Mouse (Mus musculus): ENCODE measurements around the gene Aldoc. TPM values are rescaled to one million over a fixed set of nuclear protein-coding genes. Genes with fewer than 3 reads are reported as not detected.
A peak's percentile ranks its signal among the peaks of the same experiment; 100 is the strongest.

Aldoc gene
- total and polyA plus RNA-seq, 2 experiments from 2014 or later = 187 to 219 TPM

GRCm38 (mm10) chr11:78294585-78294984, 28.2 kb upstream of the Aldoc start:
- TF ChIP-seq CTCF (IDR thresholded peaks at IDR 0.05; ENCODE audit: low read depth) = no peak
- WGBS = 92% methylated on average over 6 of the region's 6 CpGs
- H3K9me3 ChIP-seq (ENCODE audit: low read length) = no peaks in the 10 kb centered on the region
- H3K9ac ChIP-seq = no peak overlapping the region
- H3K36me3 ChIP-seq (ENCODE audit: insufficient read depth) = peaks cover 32% of the 10 kb centered on the region
- ATAC-seq = no peak
- H3K4me1 ChIP-seq (ENCODE audit: insufficient read depth) = no peaks in the 10 kb centered on the region
- H3K27ac ChIP-seq (ENCODE audit: low read depth, low read length) = no peak overlapping the region
- H3K4me2 ChIP-seq (ENCODE audit: low read depth) = no peak overlapping the region
- H3K27me3 ChIP-seq (ENCODE audit: insufficient read depth, low read length) = no peaks in the 10 kb centered on the region
- DNase-seq = no peak
- H3K4me3 ChIP-seq (ENCODE audit: low read depth, low read length) = no peak overlapping the region

- Histone ChIP-seq H3K4me1 (ENCODE audit: insufficient read depth) (no peaks in the 10 kb centered on the region; the same call in 1 of the 2 replicates), H3K4me3 (ENCODE audit: low read depth, low read length) (peak overlapping the region; percentile 62), H3K9ac (peak overlapping the region; percentile 23; the same call in 1 of the 2 replicates), H3K4me2 (ENCODE audit: low read depth) (peak overlapping the region; percentile 100), H3K36me3 (ENCODE audit: insufficient read depth) (no peaks in the 10 kb centered on the region), H3K9me3 (ENCODE audit: low read length) (no peaks in the 10 kb centered on the region), H3K27ac (ENCODE audit: low read depth, low read length) (no peak overlapping the region), H3K27me3 (ENCODE audit: insufficient read depth, low read length) (no peaks in the 10 kb centered on the region)
- TF ChIP-seq CTCF (IDR thresholded peaks at IDR 0.05; ENCODE audit: low read depth) = no peak
- 60% methylated on average over 7 of the region's 7 CpGs for WGBS
- DNase-seq = no peak
- ATAC-seq = peak; percentile 10; the same call in 1 of the 2 replicates
Measured at GRCm38 (mm10) chr11:78300917-78301316, 21.9 kb upstream of the Aldoc start.

GRCm38 (mm10) chr11:78301357-78302084, 21.2 kb upstream of the Aldoc start, which contains the start of gene Spag5:
Spag5 (plus strand) TSS chr11:78301529.
- Histone ChIP-seq H3K27ac (ENCODE audit: low read depth, low read length) (no peak within 1 kb of the TSS), H3K9me3 (ENCODE audit: low read length) (no peaks in the 10 kb centered on the region), H3K4me3 (ENCODE audit: low read depth, low read length) (peak within 1 kb of the TSS; percentile 62), H3K9ac (peak within 1 kb of the TSS; percentile 47), H3K36me3 (ENCODE audit: insufficient read depth) (no peaks in the 10 kb centered on the region), H3K4me1 (ENCODE audit: insufficient read depth) (no peaks in the 10 kb centered on the region; the same call in 1 of the 2 replicates), H3K4me2 (ENCODE audit: low read depth) (peak within 1 kb of the TSS; percentile 100), H3K27me3 (ENCODE audit: insufficient read depth, low read length) (no peaks in the 10 kb centered on the region)
- no peak for TF ChIP-seq CTCF (IDR thresholded peaks at IDR 0.05; ENCODE audit: low read depth)
- DNase-seq (peak; percentile 91), ATAC-seq (peak; percentile 100)
- WGBS = 1% methylated on average over 49 of the region's 49 CpGs

GRCm38 (mm10) chr11:78305272-78305671, 17.5 kb upstream of the Aldoc start:
- no peak overlapping the region for H3K9ac ChIP-seq
- no peaks in the 10 kb centered on the region; the same call in 1 of the 2 replicates for H3K4me1 ChIP-seq (ENCODE audit: insufficient read depth)
- H3K27ac ChIP-seq (ENCODE audit: low read depth, low read length) = no peak overlapping the region
- WGBS = 95% methylated on average over 4 of the region's 4 CpGs
- no peaks in the 10 kb centered on the region for H3K36me3 ChIP-seq (ENCODE audit: insufficient read depth)
- no peaks in the 10 kb centered on the region for H3K27me3 ChIP-seq (ENCODE audit: insufficient read depth, low read length)
- DNase-seq (no peak), ATAC-seq (no peak)
- H3K9me3 ChIP-seq (ENCODE audit: low read length) = no peaks in the 10 kb centered on the region
- no peak overlapping the region for H3K4me3 ChIP-seq (ENCODE audit: low read depth, low read length)
- no peak overlapping the region for H3K4me2 ChIP-seq (ENCODE audit: low read depth)
- TF ChIP-seq CTCF (IDR thresholded peaks at IDR 0.05; ENCODE audit: low read depth) = no peak

GRCm38 (mm10) chr11:78310861-78311511, 11.8 kb upstream of the Aldoc start:
- Histone ChIP-seq H3K36me3 (ENCODE audit: insufficient read depth) (no peaks in the 10 kb centered on the region), H3K27me3 (ENCODE audit: insufficient read depth, low read length) (no peaks in the 10 kb centered on the region), H3K4me3 (ENCODE audit: low read depth, low read length) (no peak overlapping the region), H3K9ac (no peak overlapping the region), H3K4me2 (ENCODE audit: low read depth) (no peak overlapping the region), H3K4me1 (ENCODE audit: insufficient read depth) (no peaks in the 10 kb centered on the region), H3K9me3 (ENCODE audit: low read length) (no peaks in the 10 kb centered on the region), H3K27ac (ENCODE audit: low read depth, low read length) (no peak overlapping the region)
- 84% methylated on average over 8 of the region's 8 CpGs for WGBS
- ATAC-seq = no peak
- DNase-seq = no peak
- TF ChIP-seq CTCF (IDR thresholded peaks at IDR 0.05; ENCODE audit: low read depth) = no peak

- Histone ChIP-seq H3K9me3 (ENCODE audit: low read length) (no peaks in the 10 kb centered on the region), H3K4me3 (ENCODE audit: low read depth, low read length) (no peak overlapping the region), H3K4me1 (ENCODE audit: insufficient read depth) (no peaks in the 10 kb centered on the region), H3K9ac (no peak overlapping the region), H3K36me3 (ENCODE audit: insufficient read depth) (no peaks in the 10 kb centered on the region), H3K4me2 (ENCODE audit: low read depth) (no peak overlapping the region), H3K27ac (ENCODE audit: low read depth, low read length) (no peak overlapping the region), H3K27me3 (ENCODE audit: insufficient read depth, low read length) (no peaks in the 10 kb centered on the region)
- 87% methylated on average over 2 of the region's 2 CpGs for WGBS
- no peak for DNase-seq
- no peak for ATAC-seq
- TF ChIP-seq CTCF (IDR thresholded peaks at IDR 0.05; ENCODE audit: low read depth) = no peak
Measured at GRCm38 (mm10) chr11:78313662-78314061, 9.1 kb upstream of the Aldoc start.

- Histone ChIP-seq H3K4me3 (ENCODE audit: low read depth, low read length) (no peak overlapping the region), H3K4me1 (ENCODE audit: insufficient read depth) (no peaks in the 10 kb centered on the region), H3K36me3 (ENCODE audit: insufficient read depth) (no peaks in the 10 kb centered on the region), H3K27ac (ENCODE audit: low read depth, low read length) (no peak overlapping the region), H3K27me3 (ENCODE audit: insufficient read depth, low read length) (no peaks in the 10 kb centered on the region), H3K9ac (no peak overlapping the region), H3K9me3 (ENCODE audit: low read length) (no peaks in the 10 kb centered on the region), H3K4me2 (ENCODE audit: low read depth) (no peak overlapping the region)
- ATAC-seq (no peak), DNase-seq (peak; percentile 12)
- TF ChIP-seq CTCF (IDR thresholded peaks at IDR 0.05; ENCODE audit: low read depth) = no peak
- 34% methylated on average over 2 of the region's 2 CpGs for WGBS
Measured at GRCm38 (mm10) chr11:78318411-78318810, 4.4 kb upstream of the Aldoc start.

Data from forebrain, postnatal 0 days (tissue).